Mouse (Mus musculus): ENCODE results near the gene Polr3gl. TPM values are rescaled to one million over a fixed set of nuclear protein-coding genes. Genes with fewer than 3 reads are reported as not detected.

Polr3gl gene
- polyA plus RNA-seq, 1 experiment from 2014 or later = 42.8 TPM

GRCm38 (mm10) chr3:96558668-96559196, 35.2 kb downstream of the Polr3gl start:
- WGBS = 33% methylated on average over 10 of the region's 10 CpGs
- Histone ChIP-seq H3K9ac (peak overlapping the region; percentile 85), H3K9me3 (no peaks in the 10 kb centered on the region), H3K27me3 (no peaks in the 10 kb centered on the region), H3K36me3 (peaks cover 21% of the 10 kb centered on the region), H3K4me3 (peak overlapping the region; percentile 85), H3K4me2 (peak overlapping the region; percentile 89), H3K4me1 (replicated peaks) (peaks cover 74% of the 10 kb centered on the region), H3K27ac (replicated peaks) (peak overlapping the region; percentile 79)
- ATAC-seq (ENCODE audit: low read depth) = no peak

GRCm38 (mm10) chr3:96558159-96558558, 35.8 kb downstream of the Polr3gl start:
- peak overlapping the region; percentile 85 for H3K4me3 ChIP-seq
- ATAC-seq (ENCODE audit: low read depth) = peak; percentile 36; the same call in 1 of the 2 replicates
- 2% methylated on average over 17 of the region's 17 CpGs for WGBS
- H3K27me3 ChIP-seq = no peaks in the 10 kb centered on the region
- peak overlapping the region; percentile 79 for H3K27ac ChIP-seq (replicated peaks)
- H3K36me3 ChIP-seq = peaks cover 21% of the 10 kb centered on the region
- peak overlapping the region; percentile 85 for H3K9ac ChIP-seq
- H3K9me3 ChIP-seq = no peaks in the 10 kb centered on the region
- peaks cover 73% of the 10 kb centered on the region for H3K4me1 ChIP-seq (replicated peaks)
- peak overlapping the region; percentile 89 for H3K4me2 ChIP-seq

GRCm38 (mm10) chr3:96557694-96558093, 36.3 kb downstream of the Polr3gl start, which contains the start of gene Txnip:
Txnip (plus strand) TSS chr3:96557957.
- peak within 1 kb of the TSS; percentile 85 for H3K9ac ChIP-seq
- H3K36me3 ChIP-seq = peaks cover 21% of the 10 kb centered on the region
- under 1% methylated on average over 26 of the region's 26 CpGs for WGBS
- ATAC-seq (ENCODE audit: low read depth) = peak; percentile 99
- peak within 1 kb of the TSS; percentile 85 for H3K4me3 ChIP-seq
- no peaks in the 10 kb centered on the region for H3K27me3 ChIP-seq
- no peaks in the 10 kb centered on the region for H3K9me3 ChIP-seq
- peak within 1 kb of the TSS; percentile 89 for H3K4me2 ChIP-seq
- H3K4me1 ChIP-seq (replicated peaks) = peaks cover 73% of the 10 kb centered on the region
- peak within 1 kb of the TSS; percentile 85 for H3K27ac ChIP-seq (replicated peaks)

- 14% methylated on average over 22 of the region's 22 CpGs for WGBS
- peak overlapping the region; percentile 85 for H3K27ac ChIP-seq (replicated peaks)
- peaks cover 69% of the 10 kb centered on the region for H3K4me1 ChIP-seq (replicated peaks)
- H3K9ac ChIP-seq = peak overlapping the region; percentile 68
- H3K9me3 ChIP-seq = no peaks in the 10 kb centered on the region
- 0 out of 2 replicates have a peak, but pooled peaks have one; percentile 8 for ATAC-seq (ENCODE audit: low read depth)
- peak overlapping the region; percentile 85 for H3K4me3 ChIP-seq
- H3K36me3 ChIP-seq = peaks cover 21% of the 10 kb centered on the region
- H3K4me2 ChIP-seq = peak overlapping the region; percentile 89
- no peaks in the 10 kb centered on the region for H3K27me3 ChIP-seq
These were observed 37.0 kb downstream of the Polr3gl start for GRCm38 (mm10) chr3:96556651-96557635.

GRCm38 (mm10) chr3:96555999-96556614, 37.9 kb downstream of the Polr3gl start:
- no peak overlapping the region for H3K4me3 ChIP-seq
- ATAC-seq (ENCODE audit: low read depth) = no peak
- H3K9me3 ChIP-seq = no peaks in the 10 kb centered on the region
- H3K27me3 ChIP-seq = no peaks in the 10 kb centered on the region
- peaks cover 17% of the 10 kb centered on the region for H3K36me3 ChIP-seq
- 84% methylated on average over 15 of the region's 15 CpGs for WGBS
- H3K4me2 ChIP-seq = peak overlapping the region; percentile 89
- peak overlapping the region; percentile 80 for H3K27ac ChIP-seq (replicated peaks)
- 0 out of 2 replicates have a peak overlapping the region, but pooled peaks have one; percentile 17 for H3K9ac ChIP-seq
- peaks cover 60% of the 10 kb centered on the region for H3K4me1 ChIP-seq (replicated peaks)

GRCm38 (mm10) chr3:96555041-96555596, 38.9 kb downstream of the Polr3gl start:
- Histone ChIP-seq H3K9ac (0 out of 2 replicates have a peak overlapping the region, but pooled peaks have one; percentile 31), H3K27me3 (no peaks in the 10 kb centered on the region), H3K27ac (replicated peaks) (peak overlapping the region; percentile 80), H3K36me3 (peaks cover 7% of the 10 kb centered on the region), H3K4me1 (replicated peaks) (peaks cover 51% of the 10 kb centered on the region), H3K9me3 (no peaks in the 10 kb centered on the region), H3K4me2 (peak overlapping the region; percentile 15; the same call in 1 of the 2 replicates), H3K4me3 (no peak overlapping the region)
- 0 out of 2 replicates have a peak, but pooled peaks have one; percentile 10 for ATAC-seq (ENCODE audit: low read depth)
- WGBS = 35% methylated on average over 12 of the region's 12 CpGs

GRCm38 (mm10) chr3:96554251-96554650, 39.7 kb downstream of the Polr3gl start:
- Histone ChIP-seq H3K27me3 (no peaks in the 10 kb centered on the region), H3K9me3 (no peaks in the 10 kb centered on the region), H3K4me1 (replicated peaks) (peaks cover 42% of the 10 kb centered on the region), H3K4me2 (no peak overlapping the region), H3K27ac (replicated peaks) (peak overlapping the region; percentile 80; the same call in 1 of the 2 replicates), H3K4me3 (no peak overlapping the region), H3K9ac (no peak overlapping the region), H3K36me3 (no peaks in the 10 kb centered on the region)
- WGBS = 83% methylated on average over 6 of the region's 6 CpGs
- ATAC-seq (ENCODE audit: low read depth) = no peak

GRCm38 (mm10) chr3:96553601-96554000, 40.4 kb downstream of the Polr3gl start:
- no peak overlapping the region for H3K4me2 ChIP-seq
- H3K27me3 ChIP-seq = no peaks in the 10 kb centered on the region
- H3K9ac ChIP-seq = no peak overlapping the region
- H3K4me1 ChIP-seq (replicated peaks) = peaks cover 35% of the 10 kb centered on the region
- no peak overlapping the region for H3K27ac ChIP-seq (replicated peaks)
- no peak for ATAC-seq (ENCODE audit: low read depth)
- WGBS = 82% methylated on average over 6 of the region's 6 CpGs
- no peak overlapping the region for H3K4me3 ChIP-seq
- H3K36me3 ChIP-seq = no peaks in the 10 kb centered on the region
- H3K9me3 ChIP-seq = no peaks in the 10 kb centered on the region

GRCm38 (mm10) chr3:96551890-96552289, 42.1 kb downstream of the Polr3gl start:
- no peaks in the 10 kb centered on the region for H3K27me3 ChIP-seq
- H3K27ac ChIP-seq (replicated peaks) = no peak overlapping the region
- peaks cover 33% of the 10 kb centered on the region for H3K4me1 ChIP-seq (replicated peaks)
- 75% methylated on average over 7 of the region's 7 CpGs for WGBS
- H3K4me3 ChIP-seq = no peak overlapping the region
- no peaks in the 10 kb centered on the region for H3K36me3 ChIP-seq
- H3K9ac ChIP-seq = no peak overlapping the region
- H3K9me3 ChIP-seq = no peaks in the 10 kb centered on the region
- H3K4me2 ChIP-seq = no peak overlapping the region
- ATAC-seq (ENCODE audit: low read depth) = no peak

- Histone ChIP-seq H3K27ac (replicated peaks) (no peak overlapping the region), H3K9ac (no peak overlapping the region), H3K27me3 (0 out of 2 replicates have a peak, but pooled peaks cover 4% of the 10 kb centered on the region), H3K36me3 (no peaks in the 10 kb centered on the region), H3K4me2 (no peak overlapping the region), H3K9me3 (no peaks in the 10 kb centered on the region), H3K4me3 (no peak overlapping the region), H3K4me1 (replicated peaks) (peaks cover 26% of the 10 kb centered on the region)
- 20% methylated on average over 8 of the region's 8 CpGs for WGBS
- ATAC-seq (ENCODE audit: low read depth) = no peak
These were observed 42.8 kb downstream of the Polr3gl start for GRCm38 (mm10) chr3:96551203-96551602.

GRCm38 (mm10) chr3:96549346-96549745, 44.6 kb downstream of the Polr3gl start:
- Histone ChIP-seq H3K36me3 (no peaks in the 10 kb centered on the region), H3K27ac (replicated peaks) (no peak overlapping the region), H3K27me3 (0 out of 2 replicates have a peak, but pooled peaks cover 7% of the 10 kb centered on the region), H3K4me1 (replicated peaks) (peaks cover 7% of the 10 kb centered on the region), H3K9ac (no peak overlapping the region), H3K4me2 (no peak overlapping the region), H3K9me3 (no peaks in the 10 kb centered on the region), H3K4me3 (no peak overlapping the region)
- WGBS = 79% methylated on average over 5 of the region's 5 CpGs
- no peak for ATAC-seq (ENCODE audit: low read depth)

All from neural tube, embryonic 13.5 days (tissue).